Mouse (Mus musculus) right cerebral cortex, postnatal 10 days (tissue): ENCODE data around the gene 4930404N11Rik.

Source experiments
- DNase-seq, 2 experiments: peaks; one replicate each; pipeline ENCODE4 v3.0.0; 2021; ENCODE audit warnings: low spot score in 2 of 2

4930404N11Rik gene

GRCm38 (mm10) chr10:81365672-81366476 is at the start of gene 4930404N11Rik:
Gene 4930404N11Rik, minus strand, starts transcription at chr10:81365816.
- DNase-seq: no peak

DNA sequence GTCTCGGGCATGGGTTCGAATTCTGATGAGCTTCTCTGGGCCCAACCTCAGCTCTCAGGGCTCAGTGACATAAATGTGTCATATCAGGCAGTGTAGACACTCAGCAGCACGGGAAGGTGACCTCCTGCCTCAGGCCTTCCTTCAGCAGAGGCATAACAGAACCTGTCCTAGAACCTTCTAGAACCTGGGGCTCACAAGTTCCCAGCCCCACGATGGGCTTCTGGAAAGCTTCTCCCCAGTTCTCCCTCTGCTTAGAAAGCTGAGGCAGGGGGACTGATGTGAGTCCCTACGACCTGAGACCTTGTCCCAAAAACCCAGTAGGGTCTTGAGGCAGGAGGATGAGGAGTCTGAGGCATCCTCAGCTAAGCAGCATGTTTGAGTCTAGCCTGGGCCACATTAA is 49.5 kb upstream of the 4930404N11Rik start:
- DNase-seq: no peak

DNA sequence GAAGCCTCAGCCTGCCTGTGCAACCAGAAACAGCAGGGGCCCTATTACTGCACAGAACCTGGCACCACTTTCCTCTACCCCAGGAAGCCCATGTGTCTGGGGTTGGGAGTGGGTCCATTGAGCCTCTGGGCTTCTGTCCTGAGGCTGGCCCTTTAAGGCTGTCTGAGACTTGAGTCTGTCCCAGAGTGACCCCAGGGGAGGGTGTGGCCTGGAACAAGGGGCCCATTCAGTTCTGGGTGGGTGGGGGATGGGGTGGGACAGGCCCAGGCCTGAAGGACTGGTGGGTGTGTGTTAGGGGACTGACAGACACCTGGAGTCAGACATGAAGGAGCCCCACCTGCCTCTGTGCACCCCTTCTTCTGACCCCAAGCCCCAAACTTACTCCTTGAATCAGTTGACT is 49.1 kb upstream of the 4930404N11Rik start:
- DNase-seq: peak in 1 of 2 experiments; percentile 71

GRCm38 (mm10) chr10:81413310-81414261 is 48.0 kb upstream of the 4930404N11Rik start:
- peak; percentile 86 to 88 for DNase-seq

- DNase-seq: no peak
These were observed 47.1 kb upstream of the 4930404N11Rik start for GRCm38 (mm10) chr10:81412586-81413309.

GRCm38 (mm10) chr10:81411471-81412400 is 46.1 kb upstream of the 4930404N11Rik start:
- DNase-seq: peak; percentile 77 to 81

GRCm38 (mm10) chr10:81410981-81411380 is 45.4 kb upstream of the 4930404N11Rik start:
- DNase-seq: no peak

- DNase-seq: no peak
These were observed 44.7 kb upstream of the 4930404N11Rik start for GRCm38 (mm10) chr10:81410350-81410749.

DNA sequence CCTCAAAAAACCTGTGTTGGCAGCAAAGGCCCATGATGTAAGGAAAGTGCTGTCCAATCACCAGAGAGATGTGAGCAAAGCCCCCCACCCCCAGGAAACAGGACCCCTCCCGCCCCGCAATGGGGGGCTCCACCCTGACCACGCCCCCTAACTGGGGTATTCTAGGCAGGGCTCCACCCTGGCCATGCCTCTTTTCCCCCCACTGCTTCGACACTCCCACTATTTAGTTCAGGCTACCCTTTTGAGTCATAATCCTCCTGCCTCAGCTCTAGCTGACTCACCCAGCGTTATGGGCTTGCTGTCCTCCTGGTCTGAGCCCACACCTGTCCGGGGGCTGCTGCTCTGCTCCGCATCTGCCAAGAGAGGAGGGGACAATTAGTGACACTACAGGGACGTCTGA is 43.7 kb upstream of the 4930404N11Rik start:
- no peak for DNase-seq

DNA sequence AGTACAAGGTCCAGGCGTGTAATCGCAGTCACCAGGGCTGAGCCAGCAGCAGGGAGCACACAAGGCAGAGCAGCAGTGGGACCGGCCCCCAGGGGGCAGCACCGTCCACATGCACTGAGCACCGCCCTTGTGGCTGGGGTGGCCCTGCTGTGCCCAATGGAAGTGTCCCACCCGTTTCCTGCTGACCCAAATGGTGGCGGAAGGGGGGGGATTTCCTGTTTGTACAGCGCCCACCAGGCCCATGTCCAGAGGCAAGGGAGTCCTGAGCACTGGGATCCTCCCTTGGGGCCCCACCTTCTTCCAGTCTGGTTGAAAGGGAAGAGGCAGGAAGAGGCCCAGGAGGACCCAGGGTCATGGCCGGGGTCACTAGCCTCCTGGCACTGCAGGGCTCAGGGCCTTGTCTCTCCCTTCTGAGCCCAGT is 43.3 kb upstream of the 4930404N11Rik start:
- DNase-seq: peak in 1 of 2 experiments; percentile 81

DNA sequence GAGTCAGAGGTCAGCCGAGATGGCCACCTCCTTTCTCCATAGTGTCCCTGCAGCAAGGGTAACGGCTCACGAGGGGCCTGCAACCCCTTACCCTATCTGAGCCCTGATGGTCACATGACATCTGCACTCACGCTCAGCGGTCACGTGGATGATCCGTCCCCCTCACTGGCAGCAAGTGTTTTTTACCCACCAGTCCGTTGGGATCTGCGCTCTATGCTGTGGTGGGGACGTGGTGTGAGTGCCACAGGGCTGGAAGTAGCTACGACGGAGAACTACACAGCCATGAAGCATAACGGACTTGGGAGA is 42.8 kb upstream of the 4930404N11Rik start:
- DNase-seq: no peak

DNA sequence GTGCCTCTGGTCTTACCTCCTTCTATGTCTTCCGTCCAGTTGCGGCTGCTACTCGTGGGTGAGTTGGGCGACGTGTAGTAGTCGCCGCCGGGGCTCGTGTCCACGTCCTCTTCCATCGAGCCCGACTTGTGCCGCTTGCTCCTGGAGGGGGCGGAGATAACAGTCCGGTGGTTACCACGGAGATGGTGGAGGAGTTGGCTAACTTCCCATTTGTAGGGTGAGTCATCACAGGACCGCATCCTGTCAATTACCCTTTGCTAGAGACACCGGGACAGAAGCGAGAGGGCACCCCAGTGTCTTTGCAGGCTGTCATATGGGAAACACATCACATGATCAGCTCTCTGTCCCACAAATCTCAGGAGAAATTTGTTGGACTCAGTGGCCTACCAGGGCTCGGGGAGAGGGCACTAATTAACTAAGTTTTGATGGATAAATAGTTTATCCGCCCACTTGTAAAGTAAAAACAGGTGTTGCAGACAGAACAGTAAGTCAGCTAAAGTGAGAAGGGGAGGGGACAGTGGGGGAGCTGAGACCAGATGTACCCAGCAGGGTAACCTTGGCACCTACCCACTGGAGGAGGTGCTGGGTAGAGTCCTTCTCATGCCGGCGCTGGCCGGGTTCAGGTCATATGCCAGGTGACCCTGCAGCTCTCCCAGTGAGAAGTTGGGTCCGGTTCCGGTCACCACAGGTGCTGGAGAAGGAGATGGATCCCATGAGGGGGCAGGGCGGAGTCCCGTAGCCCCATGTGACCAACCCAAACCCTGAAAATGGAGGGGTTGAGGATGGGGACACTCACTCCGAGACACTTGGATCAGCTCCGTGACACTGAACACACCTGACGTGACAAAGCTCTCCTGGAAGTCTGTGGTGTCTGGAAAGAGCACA is 42.2 kb upstream of the 4930404N11Rik start:
- DNase-seq: peak; percentile 74 to 85

DNA sequence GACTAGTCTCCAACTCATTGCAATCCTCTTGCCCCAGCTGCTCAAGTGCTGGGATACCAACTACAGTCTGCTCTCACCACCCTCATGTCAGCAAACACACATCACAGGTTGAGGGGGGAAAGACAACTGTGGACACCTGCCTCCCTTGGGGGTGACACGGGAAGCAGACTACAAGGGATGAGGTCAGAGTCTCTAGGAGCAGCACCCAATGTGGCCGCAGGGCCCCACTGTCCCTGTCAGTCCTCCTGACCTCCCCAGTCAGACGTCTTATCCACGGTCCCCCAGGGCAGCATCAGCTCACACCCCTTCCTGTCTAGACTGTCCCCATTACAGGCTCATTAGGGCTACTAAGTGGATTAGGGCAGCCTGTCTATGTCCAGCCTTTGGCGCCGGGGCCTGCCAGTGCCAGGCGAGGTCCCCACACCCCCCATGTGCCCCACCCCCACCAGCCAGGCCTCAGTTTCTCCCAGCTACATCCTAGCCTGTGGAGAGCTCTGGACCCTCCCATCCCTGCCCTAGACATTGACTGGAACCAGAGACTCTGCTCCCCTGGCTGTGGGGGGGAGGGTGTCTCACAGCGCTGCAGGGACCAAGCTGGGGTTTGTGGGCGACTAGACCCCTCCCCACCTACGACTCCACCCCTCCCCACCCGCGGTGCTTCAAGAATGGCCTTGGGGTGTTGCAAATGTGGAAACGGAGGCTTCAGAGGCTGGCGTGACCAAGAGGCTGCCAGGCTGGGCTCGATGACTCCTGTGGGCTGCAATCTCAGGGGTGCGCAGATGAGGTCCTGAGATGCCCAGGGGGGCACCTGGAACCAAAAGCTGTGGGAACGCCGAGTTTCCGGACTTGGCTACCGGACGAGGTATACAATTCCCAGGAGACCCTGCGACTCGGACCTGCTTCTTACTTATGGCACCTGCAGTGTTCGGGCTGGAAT is 41.2 kb upstream of the 4930404N11Rik start:
- no peak for DNase-seq

- DNase-seq: no peak
These were observed 40.1 kb upstream of the 4930404N11Rik start for GRCm38 (mm10) chr10:81405588-81406201.

DNA sequence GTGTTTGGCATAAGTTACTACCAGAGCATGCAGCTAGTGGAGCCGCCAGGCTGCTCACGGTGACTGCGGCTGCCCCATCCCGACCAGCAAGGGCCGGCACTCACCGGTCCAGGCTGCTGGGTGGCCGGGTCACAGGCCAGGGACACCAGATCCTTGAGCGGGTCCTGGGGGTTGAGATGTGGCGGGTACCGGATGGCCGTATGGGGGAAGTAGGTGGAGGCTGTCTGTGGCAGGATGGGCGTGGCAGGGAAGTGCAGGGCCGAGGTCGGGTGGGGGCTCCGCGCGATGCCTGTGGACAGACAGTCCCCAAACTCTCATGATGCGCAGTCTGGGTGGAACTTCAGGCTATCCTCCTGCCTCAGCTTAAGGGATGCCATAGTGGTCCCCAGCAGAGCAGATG is 39.1 kb upstream of the 4930404N11Rik start:
- DNase-seq: no peak

- no peak for DNase-seq
These were observed 38.5 kb upstream of the 4930404N11Rik start for GRCm38 (mm10) chr10:81404082-81404481.

GRCm38 (mm10) chr10:81403511-81403910 is 37.9 kb upstream of the 4930404N11Rik start:
- no peak for DNase-seq

DNA sequence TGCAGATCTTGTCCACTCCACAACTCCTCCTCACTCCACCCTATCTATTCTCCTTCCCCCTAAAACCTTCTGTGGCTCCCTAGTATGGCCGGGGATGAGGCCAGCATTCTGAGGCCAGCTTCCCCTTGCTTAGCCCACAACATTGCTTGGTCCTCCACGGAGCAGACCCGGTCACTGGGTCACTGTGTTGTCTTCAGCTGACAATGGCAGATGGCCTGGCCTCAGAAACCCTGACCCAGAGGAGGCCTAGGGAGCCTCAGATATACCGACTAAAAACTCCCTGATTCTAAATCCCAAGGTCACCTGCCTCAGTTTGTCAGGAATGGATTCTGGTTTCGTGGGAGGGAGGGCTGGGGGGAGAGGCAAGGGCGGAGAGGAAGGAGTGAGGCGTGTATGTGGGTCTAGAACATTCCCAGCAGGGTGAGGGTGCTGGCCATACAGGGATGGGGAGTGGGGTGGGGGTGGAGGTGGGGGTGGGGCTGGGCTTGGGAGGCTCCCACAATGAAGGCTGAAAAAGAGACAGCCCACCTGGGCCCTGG is 36.7 kb upstream of the 4930404N11Rik start:
- no peak for DNase-seq
